Mouse (Mus musculus): ENCODE measurements at regions not wholly inside any gene's neighbourhood (a gene's known extent, or its start where the extent isn't known, plus 50 kb on each side); places are given as distances from the start of the nearest gene placed in this dataset.
A peak's percentile ranks its signal among the peaks of the same experiment; 100 is the strongest.

DNA sequence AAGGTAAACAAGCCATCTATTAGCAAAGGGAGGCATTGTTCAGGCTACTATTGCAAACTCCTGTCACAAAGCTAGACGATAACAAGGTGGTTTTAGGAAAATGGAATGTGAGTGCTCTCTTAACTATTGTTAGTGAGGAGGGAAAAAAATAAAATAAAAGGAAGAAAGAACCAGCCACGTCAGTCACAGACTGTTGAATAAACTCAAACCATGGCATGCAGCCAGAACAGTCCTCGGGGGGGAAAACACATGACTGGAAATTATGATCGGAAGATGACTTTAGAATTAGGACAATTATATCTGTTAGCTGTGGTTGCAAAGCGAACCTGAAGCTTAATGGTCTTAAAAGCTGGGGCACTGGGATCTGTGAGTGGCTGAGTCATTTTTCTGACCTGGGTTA is 524.1 kb downstream of the Tbc1d22a start:
- no peak for DNase-seq

DNA sequence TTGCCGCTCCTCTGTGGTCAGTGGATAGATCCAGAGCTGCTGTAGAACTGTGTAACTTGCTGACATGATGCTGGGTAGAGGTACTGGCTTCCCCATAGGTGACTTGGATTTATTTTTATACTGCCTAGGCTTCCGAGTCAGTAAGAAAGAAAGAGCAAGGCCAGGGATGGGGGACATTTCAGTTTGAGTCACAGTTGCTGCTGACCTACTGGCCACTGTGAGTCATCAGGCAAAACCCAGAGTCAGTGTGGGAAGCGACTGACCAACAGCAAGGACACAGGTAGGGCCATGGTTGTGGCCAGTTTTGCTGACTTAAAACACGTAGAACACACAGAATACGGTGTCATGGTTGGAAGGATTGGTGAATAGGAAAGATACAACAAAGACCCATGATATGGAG is 524.5 kb downstream of the Tbc1d22a start:
- no peak for DNase-seq

DNA sequence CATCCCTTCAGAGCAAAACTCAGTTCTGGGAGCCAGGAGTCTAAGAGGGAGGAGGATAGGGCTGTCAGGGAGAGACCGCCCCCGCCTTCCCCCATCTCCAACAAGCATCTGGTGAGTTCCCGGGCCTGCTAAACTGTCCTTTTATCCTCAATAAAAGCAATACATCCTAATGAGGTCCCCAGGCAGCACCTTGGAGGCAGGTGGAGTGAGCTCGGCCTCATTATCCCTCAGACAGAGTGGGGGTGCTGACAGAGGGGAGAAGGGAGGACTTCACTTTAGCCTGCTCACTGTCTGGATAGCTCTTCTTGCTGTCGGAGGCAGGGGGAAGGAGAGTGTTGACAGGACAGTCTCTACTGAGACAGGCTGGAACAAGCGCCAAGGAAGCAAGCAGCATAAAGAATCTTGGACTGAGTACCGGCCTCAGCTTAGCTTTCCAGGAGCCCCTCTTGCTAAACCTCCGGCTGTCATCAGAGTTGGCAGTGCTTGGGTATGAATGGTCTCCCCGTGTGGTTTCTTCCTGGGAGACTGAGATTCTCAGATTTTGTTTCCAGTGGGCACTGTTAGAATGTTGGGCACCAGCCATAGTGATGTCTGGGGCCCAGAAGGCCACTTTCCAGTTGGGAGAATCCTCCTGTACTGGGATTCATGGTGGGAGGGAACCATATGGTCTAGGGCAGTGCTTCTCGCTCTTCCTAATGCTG is 537.3 kb downstream of the Tbc1d22a start:
- DNase-seq: peak; percentile 19

DNA sequence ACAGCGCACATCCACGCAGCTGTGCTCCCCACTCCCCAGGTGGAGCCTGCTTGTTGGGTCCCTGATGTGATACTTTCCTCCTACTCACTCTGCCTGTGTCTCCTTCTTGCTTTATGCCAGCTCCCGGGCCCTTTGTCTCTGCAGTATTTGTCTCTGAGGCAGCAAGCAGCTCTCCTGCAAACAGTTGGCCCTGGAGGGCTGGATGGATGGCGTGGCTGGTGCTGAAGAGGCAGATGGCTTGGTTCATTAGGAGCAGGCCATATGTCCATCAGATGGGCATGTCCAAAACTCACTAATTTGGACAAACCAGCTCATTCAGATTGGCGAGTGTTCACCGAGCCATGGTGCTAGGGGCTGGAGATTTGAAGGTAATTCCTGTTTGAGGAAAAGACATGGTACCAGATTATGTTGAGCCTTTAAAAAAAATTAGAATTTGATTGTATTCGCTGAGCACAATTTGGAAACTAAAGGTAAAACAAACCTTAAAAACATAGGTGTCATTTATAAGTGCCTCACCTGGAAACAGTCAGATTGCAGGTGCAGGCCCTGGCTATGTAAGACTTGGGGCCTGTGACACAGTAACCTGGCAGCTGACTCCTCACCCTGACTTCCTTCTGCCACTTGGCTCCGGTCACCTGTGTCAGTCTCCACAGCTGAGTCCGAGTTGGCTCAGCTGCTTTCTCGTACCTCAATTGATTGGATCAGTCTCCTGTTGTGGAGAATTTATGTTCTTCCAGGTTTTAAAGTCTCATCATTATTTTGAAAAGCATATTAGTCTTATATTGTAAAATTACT is 549.5 kb downstream of the Tbc1d22a start:
- DNase-seq: no peak

DNA sequence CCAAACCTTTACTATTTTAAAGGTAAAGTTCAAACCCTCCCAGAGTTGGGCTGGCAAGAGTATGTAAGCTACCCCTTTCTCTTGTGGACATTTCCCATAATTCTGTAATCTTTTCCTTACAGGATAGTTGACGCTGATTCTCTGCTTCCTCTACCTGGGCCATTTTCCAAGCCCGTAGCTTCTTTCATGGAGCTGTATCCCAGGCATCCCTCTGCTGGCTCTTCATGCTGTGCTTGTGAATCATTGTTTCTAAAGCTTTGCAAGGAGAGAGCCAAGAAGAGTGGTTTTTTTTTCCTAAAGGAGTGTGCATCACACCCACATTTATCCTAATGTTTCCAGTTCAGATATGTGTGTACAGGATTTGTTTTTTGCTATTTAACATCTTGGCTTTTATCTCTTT is 553.4 kb downstream of the Tbc1d22a start:
- DNase-seq: no peak

DNA sequence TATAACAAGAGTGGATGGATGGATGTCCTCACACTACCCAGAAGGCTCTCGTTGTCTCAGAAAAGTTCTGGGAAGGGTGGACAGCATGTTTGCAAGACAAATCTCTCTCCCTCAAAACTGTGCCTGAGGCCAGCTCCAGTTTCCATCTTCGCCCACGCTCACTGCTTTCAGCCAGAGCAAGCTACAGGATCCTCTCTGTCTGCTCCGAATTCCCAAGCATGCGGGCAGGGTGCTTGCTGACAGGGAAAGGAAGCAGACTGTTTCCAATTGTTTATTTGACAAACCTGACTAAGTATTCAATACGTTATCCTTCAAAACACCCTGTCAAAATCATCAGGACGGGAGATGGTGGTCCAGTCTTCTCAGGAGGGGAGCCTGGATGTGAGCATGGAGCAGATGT is 558.8 kb downstream of the Tbc1d22a start:
- no peak for DNase-seq

DNA sequence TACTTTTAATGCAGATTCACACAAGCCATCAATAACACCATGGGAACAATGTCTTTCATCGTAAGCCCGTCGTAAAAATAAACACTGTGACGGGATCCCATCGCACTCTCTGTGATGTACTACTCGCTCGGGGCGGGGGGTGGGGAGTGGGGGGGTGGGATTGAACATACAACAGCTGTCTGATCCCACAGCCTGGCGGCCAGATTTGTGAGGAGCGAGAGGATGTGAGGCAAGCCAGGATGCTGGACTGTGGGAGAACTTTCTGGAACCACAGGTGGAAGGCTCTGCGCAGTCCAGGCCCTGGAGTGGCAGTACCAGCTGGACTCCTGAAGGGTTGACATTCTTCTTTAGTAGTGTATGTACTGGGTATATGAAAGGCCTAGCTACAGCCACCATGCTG is 563.7 kb downstream of the Tbc1d22a start:
- no peak for DNase-seq

DNA sequence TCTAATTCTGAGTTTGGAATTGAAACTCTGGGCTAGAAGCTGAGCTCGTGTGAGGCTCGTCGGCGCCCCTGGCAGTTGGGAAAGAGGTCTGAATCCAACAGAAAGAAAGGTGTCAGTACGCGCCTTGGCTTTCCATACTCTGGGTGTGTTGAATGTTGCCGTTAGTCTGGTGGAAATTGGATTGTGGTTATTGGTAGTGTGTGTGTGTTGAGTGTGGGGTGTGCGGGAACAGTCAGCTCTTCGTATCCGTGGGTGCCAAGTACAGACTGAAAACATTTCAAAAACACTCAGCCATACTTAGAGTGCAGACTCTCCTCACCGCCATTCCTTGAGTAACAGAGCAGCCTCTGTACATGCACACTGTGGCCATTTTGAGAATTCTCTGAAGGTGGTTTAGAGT is 566.9 kb downstream of the Tbc1d22a start:
- no peak for DNase-seq

DNA sequence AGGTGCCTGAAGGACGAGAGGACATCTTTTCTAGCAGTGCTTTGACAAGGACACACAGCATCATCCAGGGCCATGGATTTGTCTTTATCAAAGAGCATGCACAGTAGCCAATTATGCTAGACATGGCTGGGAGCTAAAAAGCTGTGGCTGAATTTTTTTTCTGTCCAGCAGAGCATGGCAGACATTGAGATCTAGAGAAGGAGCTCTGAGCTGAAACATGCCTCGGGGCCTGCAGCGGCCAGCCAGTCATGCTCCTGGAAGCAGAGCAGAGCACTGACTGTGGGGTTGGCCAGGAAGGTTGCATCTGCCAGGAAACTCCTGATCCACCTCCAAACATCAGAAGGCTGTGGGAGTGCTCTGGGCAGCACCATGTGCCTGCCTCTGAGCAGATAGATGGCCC is 580.5 kb downstream of the Tbc1d22a start:
- DNase-seq: no peak

DNA sequence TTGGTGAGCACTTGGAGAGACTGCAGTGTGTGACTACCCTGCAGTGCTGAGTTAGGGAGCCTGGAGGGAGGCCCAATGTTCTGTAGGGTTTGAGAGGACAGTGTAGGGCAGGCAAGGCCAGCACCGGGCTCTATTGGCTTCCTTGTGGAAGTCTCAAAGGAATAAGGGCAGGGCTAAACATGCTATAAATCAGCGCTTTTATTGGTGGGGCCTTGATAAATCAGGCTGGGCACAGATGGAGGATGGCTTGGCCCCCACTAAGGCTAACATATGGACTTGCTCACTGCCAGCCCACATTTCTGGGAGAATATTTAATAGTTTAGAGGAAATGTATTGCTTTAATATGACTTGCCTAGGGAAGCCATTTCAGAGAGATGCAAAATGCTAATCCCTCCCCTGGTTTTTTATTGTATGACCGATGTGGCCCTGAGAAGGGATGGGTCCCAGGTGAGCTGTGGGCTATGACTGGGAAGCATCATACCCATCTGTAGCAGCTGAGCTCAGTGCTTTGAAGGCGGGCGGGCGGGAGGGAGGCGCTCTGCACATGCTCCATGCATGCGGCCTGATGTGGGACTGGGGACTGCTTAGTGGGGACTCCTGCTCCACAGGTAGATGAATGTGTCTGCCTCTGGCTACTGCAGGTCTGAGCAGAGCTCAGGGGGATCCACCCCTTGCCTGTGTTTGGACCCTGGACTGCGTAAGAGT is 584.4 kb downstream of the Tbc1d22a start:
- DNase-seq: no peak

DNA sequence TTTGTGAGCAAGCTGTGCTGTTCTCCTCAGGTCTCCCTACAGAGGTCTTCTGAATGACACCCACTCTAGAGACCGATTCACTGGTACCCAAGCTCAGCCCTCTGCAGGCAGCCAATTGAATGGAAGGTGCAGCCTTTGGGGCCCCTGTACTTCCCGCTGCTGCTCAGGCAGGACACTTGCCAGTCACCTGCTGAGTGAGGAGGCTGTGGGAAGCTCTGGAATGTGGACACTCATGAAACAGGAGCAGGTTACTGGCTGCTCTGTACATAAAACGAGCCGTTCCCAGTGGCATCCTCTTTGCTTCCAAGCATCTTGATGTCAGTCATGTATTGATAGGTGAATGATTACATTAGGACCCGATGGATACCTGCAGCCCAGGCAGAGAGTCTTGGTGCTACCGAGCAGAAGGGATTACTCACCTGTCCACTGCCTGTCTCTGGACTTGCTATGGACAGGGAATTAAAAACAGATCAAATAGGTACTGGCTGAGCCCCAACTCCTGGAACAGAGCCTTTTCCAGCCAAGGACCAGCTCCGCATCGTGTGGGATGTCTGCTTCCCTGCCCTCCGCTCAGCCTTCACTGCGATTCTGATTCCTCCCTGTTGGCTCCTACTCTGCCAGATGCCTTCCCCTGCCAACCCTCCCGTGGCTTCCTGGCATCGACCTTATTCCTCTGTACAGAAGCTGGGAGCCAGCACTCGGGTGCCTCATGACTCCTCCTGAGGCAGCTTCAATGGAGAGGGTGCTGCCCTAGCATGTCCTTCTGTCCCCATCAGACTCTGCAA is 593.2 kb downstream of the Tbc1d22a start:
- no peak for DNase-seq

DNA sequence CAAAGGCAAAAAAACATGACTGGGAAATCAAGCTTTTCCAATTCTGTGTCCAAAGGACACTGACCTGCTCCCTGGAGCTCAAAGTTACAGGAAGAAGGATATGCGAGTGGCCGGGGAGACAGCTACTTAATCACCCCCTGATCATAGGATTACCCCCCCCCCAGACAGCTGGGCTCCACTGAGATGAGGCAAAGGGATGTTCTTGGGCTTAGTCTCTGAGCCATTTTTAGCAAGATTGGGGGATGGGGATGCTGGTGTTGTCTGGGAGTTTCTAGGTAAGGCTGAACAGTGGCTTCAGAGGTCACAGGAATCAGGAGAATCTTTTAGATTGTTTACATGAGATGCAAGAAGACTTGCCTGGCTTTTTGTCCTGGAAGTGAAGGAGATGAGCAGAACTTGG is 597.6 kb downstream of the Tbc1d22a start:
- no peak for DNase-seq

DNA sequence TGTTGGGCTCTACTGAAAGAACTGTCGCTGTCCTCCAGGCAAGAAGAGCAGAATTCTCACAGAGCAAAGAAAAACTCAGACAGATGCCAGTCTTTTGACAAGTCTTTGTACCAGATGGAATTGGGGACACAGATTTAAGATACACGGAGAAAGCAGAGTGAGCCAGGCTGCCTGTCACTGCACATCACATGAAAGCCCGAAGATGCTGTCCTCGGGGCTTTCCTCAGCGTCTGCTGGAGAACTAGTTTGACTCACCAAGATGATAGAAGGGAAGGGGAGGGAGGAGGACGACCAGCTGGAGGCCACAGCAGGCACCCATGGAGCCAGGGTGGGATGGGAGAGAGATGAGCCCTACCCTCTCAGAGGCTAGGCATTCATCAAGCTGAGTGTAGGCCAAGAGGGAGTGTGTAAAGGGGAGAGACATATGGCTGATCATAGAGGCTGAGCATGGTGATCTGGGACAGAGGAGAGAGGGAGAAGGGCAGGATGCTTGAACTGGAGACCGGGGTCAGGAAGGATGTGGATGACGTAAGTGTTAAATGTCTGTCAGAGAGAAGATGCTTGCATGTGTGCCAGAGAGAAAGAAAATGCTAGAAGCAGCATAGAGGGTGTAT is 600.7 kb downstream of the Tbc1d22a start:
- DNase-seq: no peak

DNA sequence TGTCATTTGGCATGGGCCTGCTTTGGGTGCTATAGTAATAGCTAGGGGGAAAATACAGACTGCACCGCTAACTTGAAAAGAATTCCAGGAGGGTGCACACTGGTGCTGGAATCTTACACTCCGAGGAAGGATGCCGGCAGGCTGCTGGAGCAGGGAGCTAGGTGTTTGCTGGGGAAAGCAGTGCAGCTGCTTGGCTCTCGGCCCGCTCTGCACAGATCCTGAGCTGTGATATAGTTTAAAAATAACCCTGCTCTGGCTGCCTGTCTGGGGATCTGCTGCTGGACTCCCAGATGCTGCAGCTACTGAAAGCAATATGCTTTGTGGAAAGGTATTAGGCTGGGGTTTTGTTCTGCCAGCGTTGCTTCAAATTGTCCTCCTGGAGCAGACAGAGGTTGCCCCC is 621.7 kb downstream of the Tbc1d22a start:
- DNase-seq: peak; percentile 48

DNA sequence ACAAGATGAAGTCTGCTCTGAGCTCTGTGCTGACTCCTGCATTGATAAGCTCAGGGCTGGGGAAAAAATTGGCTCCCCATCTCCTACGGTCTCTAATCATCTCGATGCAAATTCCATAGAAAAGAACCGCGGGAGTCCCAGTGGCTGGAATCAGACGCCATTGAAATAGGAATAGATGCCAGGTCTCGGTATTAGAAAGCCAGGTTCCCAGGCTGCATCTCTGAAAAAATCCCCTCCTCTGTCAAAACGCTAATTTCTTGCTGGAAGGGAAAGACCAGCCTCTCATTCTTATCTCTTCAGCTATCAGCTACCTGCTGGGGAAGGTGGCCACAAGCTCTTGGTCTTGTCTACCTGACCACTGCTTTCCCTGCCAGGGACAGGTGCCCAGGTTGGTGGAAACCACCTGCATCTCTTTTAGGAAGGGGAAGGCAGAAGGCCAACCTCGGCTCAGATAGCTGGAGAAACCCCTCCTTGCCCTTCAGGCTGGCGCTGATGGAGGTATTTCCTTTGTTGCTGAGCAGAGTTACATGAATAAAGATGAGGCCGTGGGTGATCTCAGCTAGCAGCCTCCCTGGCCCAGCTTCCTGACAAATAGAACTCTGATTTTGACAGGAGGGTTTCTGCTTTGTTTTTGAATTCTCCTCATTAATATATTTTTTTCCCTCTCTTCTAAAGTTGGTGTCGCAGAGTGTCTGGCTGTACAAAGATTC is 638.1 kb downstream of the Tbc1d22a start:
- no peak for DNase-seq

DNA sequence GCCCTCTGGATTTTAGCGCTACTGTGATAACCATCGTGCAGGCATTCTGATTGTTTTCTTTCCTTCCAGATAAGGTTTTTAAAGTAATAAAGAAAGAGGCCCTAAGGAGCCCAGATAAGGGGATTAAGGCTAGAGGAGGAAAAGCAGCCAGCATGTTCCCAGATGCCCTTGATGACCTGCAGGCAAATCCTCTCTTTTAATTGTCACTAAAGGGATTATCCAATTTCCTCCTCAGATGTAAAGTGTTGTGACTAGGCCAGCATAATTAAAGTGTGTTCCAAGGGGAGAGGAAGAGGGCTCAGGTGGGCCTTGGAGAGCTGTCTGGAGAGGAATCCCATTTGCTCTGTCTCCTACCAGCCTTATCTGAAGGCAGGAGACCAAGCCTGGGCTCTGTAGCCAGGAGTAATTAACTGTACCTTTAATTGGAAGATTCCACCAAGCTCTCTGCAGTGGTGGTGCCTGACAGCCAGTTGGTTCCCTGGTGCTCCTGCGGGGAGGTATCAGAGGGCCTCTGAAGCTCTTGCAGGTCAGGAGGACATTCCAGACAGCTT is 644.2 kb downstream of the Tbc1d22a start:
- DNase-seq: no peak

DNA sequence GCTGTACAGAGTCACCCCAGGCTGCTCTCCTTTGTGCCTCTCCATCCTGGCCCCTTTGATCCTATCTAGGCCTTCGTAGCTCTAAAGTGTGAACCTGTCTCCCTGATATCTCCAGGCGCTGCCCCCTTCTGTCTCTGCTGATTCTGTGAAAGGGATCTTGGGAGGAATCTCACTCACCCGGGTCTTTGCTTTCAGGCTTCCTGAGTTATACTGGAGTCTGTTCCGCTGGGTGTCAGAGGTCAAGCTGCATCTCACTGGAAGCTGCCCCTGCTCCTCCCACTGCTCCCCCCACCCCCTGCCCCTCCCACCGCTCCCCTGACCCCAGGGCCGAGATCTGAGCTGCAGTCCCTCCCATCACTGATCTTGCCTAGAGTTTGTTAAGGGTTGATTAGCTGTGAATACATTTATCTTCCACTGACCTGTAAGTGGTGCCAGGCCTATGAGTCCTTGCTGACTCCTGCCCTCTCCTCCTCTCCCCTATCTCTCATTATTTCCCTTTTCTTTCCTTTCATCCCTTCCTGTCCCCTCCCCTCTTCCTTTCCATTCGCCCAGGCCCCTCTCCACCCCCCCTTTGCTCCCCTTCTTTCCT is 661.6 kb downstream of the Tbc1d22a start:
- DNase-seq: no peak

DNA sequence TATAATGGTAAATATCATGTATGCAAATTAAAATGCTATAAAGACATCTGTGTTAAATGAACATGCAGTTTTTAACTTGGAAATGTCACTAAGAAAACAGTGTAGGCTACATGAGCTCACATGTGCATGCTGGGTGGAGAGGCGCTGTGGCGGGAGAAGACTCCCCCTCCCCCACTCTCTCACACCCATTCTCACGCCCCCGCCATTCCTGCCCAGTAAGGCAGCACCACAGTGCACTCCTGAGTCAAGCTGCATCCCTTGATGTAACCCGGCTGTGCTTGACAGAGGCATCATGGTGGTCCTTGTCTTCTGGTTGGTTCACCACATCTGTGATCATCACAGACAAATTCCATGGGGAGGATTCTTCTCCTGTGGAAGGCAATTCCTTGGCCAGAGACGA is 647.1 kb upstream of the Fam19a5 start:
- DNase-seq: no peak

DNA sequence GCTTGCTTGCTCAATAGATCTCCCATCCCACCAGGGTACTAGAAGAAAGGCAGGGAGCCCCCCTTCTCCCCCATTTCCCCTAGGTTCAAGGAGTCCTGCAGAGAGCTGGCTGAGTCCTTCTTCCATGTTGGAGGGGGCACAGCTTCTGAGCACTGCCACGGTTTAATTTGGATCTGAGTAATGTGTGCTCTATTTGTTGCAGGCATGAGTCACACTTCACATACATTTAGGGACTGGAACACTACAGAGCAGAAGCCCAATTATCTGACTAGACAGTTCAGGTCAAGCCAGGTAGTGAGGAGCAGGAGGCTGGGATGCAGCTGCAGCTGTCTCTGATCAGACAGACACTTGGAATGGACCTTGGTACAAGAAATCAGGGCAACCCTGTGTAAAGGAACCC is 644.1 kb upstream of the Fam19a5 start:
- DNase-seq: no peak

DNA sequence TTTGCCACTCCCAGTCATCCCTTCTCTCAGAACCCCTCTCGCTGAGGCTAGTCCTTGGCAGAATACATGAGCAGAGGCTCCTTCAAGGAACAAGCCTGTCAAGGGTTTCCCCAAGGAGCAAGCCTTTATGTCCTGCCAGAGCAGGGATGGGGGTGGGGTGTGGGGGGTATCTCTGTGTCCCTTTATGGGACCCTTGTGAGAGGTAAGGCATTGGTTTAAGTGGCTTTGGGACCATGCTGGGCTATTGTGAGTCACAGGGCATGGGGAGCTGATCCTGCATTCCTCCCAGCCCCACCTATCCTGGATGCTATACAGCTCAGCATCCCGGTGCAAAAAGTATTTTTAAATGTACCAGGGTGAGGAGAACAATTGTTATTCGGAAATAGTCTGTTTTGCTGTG is 641.1 kb upstream of the Fam19a5 start:
- DNase-seq: no peak

DNA sequence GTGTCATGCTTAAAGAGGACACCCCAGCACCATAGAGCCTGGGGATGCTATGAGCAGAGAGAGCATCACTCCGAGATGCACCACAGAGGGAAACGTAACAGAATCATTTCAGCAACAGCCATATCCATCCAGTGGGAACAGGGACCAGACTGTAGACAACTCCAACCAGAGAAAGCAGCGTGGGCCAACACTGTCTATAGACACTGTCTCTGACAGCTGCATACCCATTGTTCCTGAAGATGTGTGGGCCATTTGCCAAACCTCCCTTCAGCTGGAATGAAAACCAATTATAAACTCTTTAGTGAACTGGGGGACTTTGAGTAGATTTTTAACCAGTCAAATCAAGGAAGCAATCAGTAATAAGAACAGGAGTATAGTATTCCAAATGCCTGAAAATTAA is 630.8 kb upstream of the Fam19a5 start:
- DNase-seq: no peak
